Mouse (Mus musculus) Patski (cell line): ENCODE measurements at regions not wholly inside any gene's neighbourhood (a gene's known extent, or its start where the extent isn't known, plus 50 kb on each side); places are given as distances from the start of the nearest gene placed in this dataset.

Experiments used
- ATAC-seq: fragments of 100-300 bp; one replicate; pipeline ENCODE4 v1.8.0; 2021
- CTCF ChIA-PET: fragments of 350-600 bp; sonication (Branson Sonifier 250); formaldehyde crosslinking; loops from one replicate; lab custom pipeline; 2022; ENCODE audit warnings: inconsistent platforms; lab: Charles Lee
- POLR2A ChIA-PET: fragments of 350-600 bp; sonication (Branson Sonifier 250); formaldehyde crosslinking; loops from one replicate; lab custom pipeline; 2022; ENCODE audit warnings: antibody characterized with exemption, inconsistent platforms; lab: Charles Lee
- DNase-seq: peaks from one replicate; pipeline ENCODE4 v3.0.0-alpha.2; 2011; ENCODE audit warnings: low read depth, low spot score
- H3K27me3 ChIP-seq: fragments of 371-371 bp; one replicate; pipeline ENCODE4 v1.5.1; 2021
- CTCF ChIP-seq: fragments of 100-300 bp; IDR thresholded peaks from one replicate; pipeline ENCODE4 v1.5.1; 2021
- in situ Hi-C: fragments of 300-500 bp; cut with MboI; formaldehyde crosslinking; loops from 3 replicates; pipeline ENCODE4 v1.11.1; 2018; ENCODE audit warnings: low pct_unique_long_range_greater_than_20kb, mixed read lengths

GRCm38 (mm10) chr6:99881606-99882005 lies 155.4 kb upstream of the Prok2 start:
- DNase-seq (no peak), ATAC-seq (no peak)
- no peak for TF ChIP-seq CTCF
- POLR2A ChIA-PET: no interaction called here
- CTCF ChIA-PET: no interaction called here
- in situ Hi-C loops: no loop called here
- H3K27me3 ChIP-seq: peaks cover 21% of the 10 kb centered on the region

- DNase-seq (no peak), ATAC-seq (no peak)
- ChIA-PET CTCF (interaction anchor here (1.3 kb wide), 1 partner anchor 9 kb away, joined by 3 read pairs; no protein-coding TSS in a partner anchor), POLR2A (no interaction called here)
- in situ Hi-C loops: no loop called here
- H3K27me3 ChIP-seq: peaks cover 6% of the 10 kb centered on the region
- no peak for TF ChIP-seq CTCF
Observed at GRCm38 (mm10) chr6:99874852-99875251, 148.7 kb upstream of the Prok2 start.

- no peak for ATAC-seq
- TF ChIP-seq CTCF: no peak
- in situ Hi-C loops: no loop called here
Observed at GRCm38 (mm10) chr6:99874029-99874428, 147.8 kb upstream of the Prok2 start.

GRCm38 (mm10) chr6:99866061-99866460 lies 139.9 kb upstream of the Prok2 start:
- in situ Hi-C loops: no loop called here
- TF ChIP-seq CTCF: no peak
- POLR2A ChIA-PET: no interaction called here
- CTCF ChIA-PET: interaction anchor here (1.2 kb wide), 1 partner anchor 8 kb away, joined by 3 read pairs; no protein-coding TSS in a partner anchor
- DNase-seq (no peak), ATAC-seq (no peak)
- H3K27me3 ChIP-seq: peaks cover 9% of the 10 kb centered on the region

More at GRCm38 (mm10) chr6:99874029-99874428, 147.8 kb upstream of the Prok2 start:
- DNase-seq: no peak
- POLR2A ChIA-PET: no interaction called here
- peaks cover 7% of the 10 kb centered on the region for H3K27me3 ChIP-seq
- CTCF ChIA-PET: interaction anchor here (1.3 kb wide), 1 partner anchor 8 kb away, joined by 3 read pairs; no protein-coding TSS in a partner anchor

GRCm38 (mm10) chr6:99864949-99865348 lies 138.8 kb upstream of the Prok2 start:
- in situ Hi-C loops: no loop called here
- peaks cover 9% of the 10 kb centered on the region for H3K27me3 ChIP-seq
- no peak for ATAC-seq
- DNase-seq: no peak
- TF ChIP-seq CTCF: no peak
- ChIA-PET POLR2A (no interaction called here), CTCF (interaction anchor here (1.7 kb wide), 1 partner anchor 13 kb away, joined by 3 read pairs; no protein-coding TSS in a partner anchor)

GRCm38 (mm10) chr6:99863418-99863817 lies 137.2 kb upstream of the Prok2 start:
- in situ Hi-C loops: no loop called here
- TF ChIP-seq CTCF: no peak
- ChIA-PET CTCF (no interaction called here), POLR2A (no interaction called here)
- ATAC-seq (no peak), DNase-seq (no peak)
- H3K27me3 ChIP-seq: peaks cover 5% of the 10 kb centered on the region

- ATAC-seq (no peak), DNase-seq (no peak)
- H3K27me3 ChIP-seq: peaks cover 12% of the 10 kb centered on the region
- in situ Hi-C loops: no loop called here
- no peak for TF ChIP-seq CTCF
- POLR2A ChIA-PET: no interaction called here
- CTCF ChIA-PET: no interaction called here
Observed at GRCm38 (mm10) chr6:99857411-99857810, 131.2 kb upstream of the Prok2 start.

GRCm38 (mm10) chr6:99853716-99854115 lies 127.5 kb upstream of the Prok2 start:
- H3K27me3 ChIP-seq: peaks cover 21% of the 10 kb centered on the region
- ChIA-PET POLR2A (no interaction called here), CTCF (interaction anchor here (1.4 to 1.5 kb wide), 2 partner anchors 20 to 50 kb away, joined by 3 to 5 read pairs; no protein-coding TSS in a partner anchor)
- ATAC-seq: no peak
- TF ChIP-seq CTCF: peak; percentile 17
- DNase-seq: no peak
- in situ Hi-C loops: no loop called here

- peaks cover 19% of the 10 kb centered on the region for H3K27me3 ChIP-seq
- DNase-seq (no peak), ATAC-seq (no peak)
- POLR2A ChIA-PET: no interaction called here
- in situ Hi-C loops: no loop called here
- CTCF ChIA-PET: no interaction called here
- TF ChIP-seq CTCF: no peak
Observed at GRCm38 (mm10) chr6:99850706-99851105, 124.5 kb upstream of the Prok2 start.

GRCm38 (mm10) chr6:99845508-99845846 lies 119.3 kb upstream of the Prok2 start:
- no peak for DNase-seq
- ChIA-PET CTCF (no interaction called here), POLR2A (no interaction called here)
- ATAC-seq: no peak
- H3K27me3 ChIP-seq: peaks cover 16% of the 10 kb centered on the region
- in situ Hi-C loops: no loop called here
- TF ChIP-seq CTCF: no peak

- ChIA-PET POLR2A (no interaction called here), CTCF (no interaction called here)
- peaks cover 16% of the 10 kb centered on the region for H3K27me3 ChIP-seq
- TF ChIP-seq CTCF: no peak
- DNase-seq (no peak), ATAC-seq (no peak)
- in situ Hi-C loops: no loop called here
Observed at GRCm38 (mm10) chr6:99844775-99845507, 118.7 kb upstream of the Prok2 start.
